Mouse (Mus musculus): ENCODE measurements around the gene Nthl1. TPM values are rescaled to one million over a fixed set of nuclear protein-coding genes. Genes with fewer than 3 reads are reported as not detected.

Gene Nthl1
- polyA plus RNA-seq (2014; fragmentation: Illumina TruSeq; extraction: RNeasy Lipid Tissue Mini Kit (QIAGEN cat#74804); ENCODE audit: low read depth, low replicate concordance), result 6.4 TPM

GRCm38 (mm10) chr17:24632167-24632812 lies at the start of gene Nthl1, which contains the start of gene Tsc2:
TSS of gene Nthl1 (plus strand) at chr17:24632680.
TSS of gene Tsc2 (minus strand) at chr17:24632630.

GRCm38 (mm10) chr17:24650070-24650616 lies 17.7 kb downstream of the Nthl1 start, which contains the start of gene Slc9a3r2:
TSS of gene Slc9a3r2 (minus strand) at chr17:24650327.

DNA sequence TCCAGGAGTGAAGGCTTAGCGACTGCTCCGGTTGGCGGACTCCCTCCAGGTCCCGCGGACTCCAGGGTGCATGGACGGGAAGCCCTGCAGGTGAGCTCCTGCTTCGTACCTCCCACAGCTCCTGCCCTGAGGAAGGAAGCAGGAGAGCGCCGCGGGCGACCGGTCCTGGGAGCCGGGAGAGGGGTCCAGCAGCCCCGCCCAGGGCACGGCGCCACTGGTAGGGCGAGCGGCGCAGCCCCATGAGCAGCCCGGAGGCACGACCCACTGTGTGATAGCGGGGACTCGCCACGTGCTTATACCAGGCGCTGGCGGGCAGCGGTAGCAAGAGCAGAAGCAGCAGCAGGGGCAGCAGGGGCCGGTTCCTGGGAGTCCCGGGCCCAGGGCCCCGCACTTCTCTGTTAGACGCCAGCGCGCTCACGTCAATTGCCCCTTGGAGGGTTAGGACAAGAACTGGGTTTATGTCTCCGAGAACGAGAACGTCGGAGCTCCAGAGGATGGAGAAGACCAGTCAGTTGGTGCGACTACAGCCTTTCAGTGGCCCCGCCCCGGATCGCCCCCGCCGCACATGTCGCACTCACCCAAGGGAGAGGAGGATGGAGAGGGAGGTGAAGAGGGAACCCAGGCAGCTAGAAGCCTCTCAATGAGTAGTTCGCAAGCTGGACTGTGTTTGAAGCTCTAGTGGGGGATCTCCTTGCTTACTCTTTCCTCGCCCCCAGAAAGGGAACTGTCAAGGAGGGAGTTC lies 25.7 kb downstream of the Nthl1 start, which contains the start of gene Npw:
Gene Npw (minus strand): TSS at position 441 of the 742 bp plus-strand sequence.

DNA sequence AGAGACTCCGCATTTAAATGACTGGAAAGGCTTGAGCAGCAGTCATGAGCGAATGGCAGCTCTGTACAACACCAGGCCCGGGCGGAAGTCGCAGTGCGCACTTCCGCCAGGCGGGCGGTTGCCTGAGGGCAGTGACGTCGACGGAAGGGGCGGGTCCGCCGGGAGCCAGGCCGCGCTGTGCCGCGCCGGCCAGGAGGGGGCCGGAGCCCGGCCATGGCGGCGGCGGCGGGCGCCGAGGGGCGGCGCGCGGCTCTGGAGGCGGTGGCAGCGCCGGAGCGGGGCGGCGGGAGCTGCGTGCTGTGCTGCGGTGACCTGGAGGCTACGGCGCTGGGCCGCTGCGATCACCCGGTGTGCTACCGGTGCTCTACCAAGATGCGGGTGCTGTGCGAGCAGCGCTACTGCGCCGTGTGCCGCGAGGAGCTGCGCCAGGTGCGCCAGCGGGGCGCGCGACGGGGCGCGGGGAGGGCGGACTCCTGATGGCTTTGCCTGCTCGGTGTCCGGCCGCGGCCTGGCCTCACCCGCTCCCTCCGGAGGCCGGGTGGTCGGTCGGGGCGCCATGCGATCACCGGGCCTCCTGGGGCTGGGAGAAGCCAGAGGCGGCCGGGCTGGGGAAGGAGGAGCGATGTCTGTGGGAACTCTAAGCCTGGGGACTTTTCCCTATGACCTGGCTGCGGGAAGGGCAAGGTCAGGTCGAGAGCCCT lies 37.2 kb downstream of the Nthl1 start, which contains the start of gene Zfp598:
Gene Zfp598 (plus strand): TSS at position 143 of the 701 bp plus-strand sequence.

Other genes with a start within 250 kb of the Nthl1 start
- gene Rnps1, start 218.1 kb upstream of the Nthl1 start, polyA plus RNA-seq (2014; fragmentation: Illumina TruSeq; extraction: RNeasy Lipid Tissue Mini Kit (QIAGEN cat#74804); ENCODE audit: low read depth, low replicate concordance), result 82.4 TPM
- 445 TPM for gene Eci1, start 206.0 kb upstream of the Nthl1 start, polyA plus RNA-seq (2014; fragmentation: Illumina TruSeq; extraction: RNeasy Lipid Tissue Mini Kit (QIAGEN cat#74804); ENCODE audit: low read depth, low replicate concordance)
- 3.4 TPM for gene Dnase1l2, start 189.6 kb upstream of the Nthl1 start, polyA plus RNA-seq (2014; fragmentation: Illumina TruSeq; extraction: RNeasy Lipid Tissue Mini Kit (QIAGEN cat#74804); ENCODE audit: low read depth, low replicate concordance)
- 21.5 TPM for gene E4f1, start 162.4 kb upstream of the Nthl1 start, polyA plus RNA-seq (2014; fragmentation: Illumina TruSeq; extraction: RNeasy Lipid Tissue Mini Kit (QIAGEN cat#74804); ENCODE audit: low read depth, low replicate concordance)
- 36.4 TPM for gene Pgp, start 162.3 kb upstream of the Nthl1 start, polyA plus RNA-seq (2014; fragmentation: Illumina TruSeq; extraction: RNeasy Lipid Tissue Mini Kit (QIAGEN cat#74804); ENCODE audit: low read depth, low replicate concordance)
- gene Bricd5, start 158.8 kb upstream of the Nthl1 start, polyA plus RNA-seq (2014; fragmentation: Illumina TruSeq; extraction: RNeasy Lipid Tissue Mini Kit (QIAGEN cat#74804); ENCODE audit: low read depth, low replicate concordance), result not detected
- 11.6 TPM for gene Mlst8, start 153.6 kb upstream of the Nthl1 start, polyA plus RNA-seq (2014; fragmentation: Illumina TruSeq; extraction: RNeasy Lipid Tissue Mini Kit (QIAGEN cat#74804); ENCODE audit: low read depth, low replicate concordance)
- 0.47 TPM for gene Caskin1, start 144.1 kb upstream of the Nthl1 start, polyA plus RNA-seq (2014; fragmentation: Illumina TruSeq; extraction: RNeasy Lipid Tissue Mini Kit (QIAGEN cat#74804); ENCODE audit: low read depth, low replicate concordance)
- 63.9 TPM for gene Traf7, start 104.7 kb upstream of the Nthl1 start, polyA plus RNA-seq (2014; fragmentation: Illumina TruSeq; extraction: RNeasy Lipid Tissue Mini Kit (QIAGEN cat#74804); ENCODE audit: low read depth, low replicate concordance)
- gene Rab26, start 98.5 kb upstream of the Nthl1 start, polyA plus RNA-seq (2014; fragmentation: Illumina TruSeq; extraction: RNeasy Lipid Tissue Mini Kit (QIAGEN cat#74804); ENCODE audit: low read depth, low replicate concordance), result not detected
- 35.8 TPM for gene Pkd1, start 82.8 kb upstream of the Nthl1 start, polyA plus RNA-seq (2014; fragmentation: Illumina TruSeq; extraction: RNeasy Lipid Tissue Mini Kit (QIAGEN cat#74804); ENCODE audit: low read depth, low replicate concordance)
- gene Tsc2, start 50 bp upstream of the Nthl1 start, polyA plus RNA-seq (2014; fragmentation: Illumina TruSeq; extraction: RNeasy Lipid Tissue Mini Kit (QIAGEN cat#74804); ENCODE audit: low read depth, low replicate concordance), result 99.7 TPM
- 115 TPM for gene Slc9a3r2, start 17.6 kb downstream of the Nthl1 start, polyA plus RNA-seq (2014; fragmentation: Illumina TruSeq; extraction: RNeasy Lipid Tissue Mini Kit (QIAGEN cat#74804); ENCODE audit: low read depth, low replicate concordance)
- gene Npw, start 25.8 kb downstream of the Nthl1 start, polyA plus RNA-seq (2014; fragmentation: Illumina TruSeq; extraction: RNeasy Lipid Tissue Mini Kit (QIAGEN cat#74804); ENCODE audit: low read depth, low replicate concordance), result not detected
- 18.8 TPM for gene Zfp598, start 37.0 kb downstream of the Nthl1 start, polyA plus RNA-seq (2014; fragmentation: Illumina TruSeq; extraction: RNeasy Lipid Tissue Mini Kit (QIAGEN cat#74804); ENCODE audit: low read depth, low replicate concordance)
- gene Syngr3, start 57.3 kb downstream of the Nthl1 start, polyA plus RNA-seq (2014; fragmentation: Illumina TruSeq; extraction: RNeasy Lipid Tissue Mini Kit (QIAGEN cat#74804); ENCODE audit: low read depth, low replicate concordance), result 0.31 TPM
- gene Gfer, start 63.5 kb downstream of the Nthl1 start, polyA plus RNA-seq (2014; fragmentation: Illumina TruSeq; extraction: RNeasy Lipid Tissue Mini Kit (QIAGEN cat#74804); ENCODE audit: low read depth, low replicate concordance), result 18.9 TPM
- gene Noxo1, start 63.6 kb downstream of the Nthl1 start, polyA plus RNA-seq (2014; fragmentation: Illumina TruSeq; extraction: RNeasy Lipid Tissue Mini Kit (QIAGEN cat#74804); ENCODE audit: low read depth, low replicate concordance), result 1.2 TPM
- gene Tbl3, start 75.0 kb downstream of the Nthl1 start, polyA plus RNA-seq (2014; fragmentation: Illumina TruSeq; extraction: RNeasy Lipid Tissue Mini Kit (QIAGEN cat#74804); ENCODE audit: low read depth, low replicate concordance), result 18.8 TPM
- gene Rnf151, start 85.4 kb downstream of the Nthl1 start, polyA plus RNA-seq (2014; fragmentation: Illumina TruSeq; extraction: RNeasy Lipid Tissue Mini Kit (QIAGEN cat#74804); ENCODE audit: low read depth, low replicate concordance), result not detected
- gene Rps2, start 85.4 kb downstream of the Nthl1 start, polyA plus RNA-seq (2014; fragmentation: Illumina TruSeq; extraction: RNeasy Lipid Tissue Mini Kit (QIAGEN cat#74804); ENCODE audit: low read depth, low replicate concordance), result 1,388 TPM
- gene Ndufb10, start 91.8 kb downstream of the Nthl1 start, polyA plus RNA-seq (2014; fragmentation: Illumina TruSeq; extraction: RNeasy Lipid Tissue Mini Kit (QIAGEN cat#74804); ENCODE audit: low read depth, low replicate concordance), result 1,266 TPM
- gene Rpl3l, start 95.1 kb downstream of the Nthl1 start, polyA plus RNA-seq (2014; fragmentation: Illumina TruSeq; extraction: RNeasy Lipid Tissue Mini Kit (QIAGEN cat#74804); ENCODE audit: low read depth, low replicate concordance), result 333 TPM
- gene Msrb1, start 104.0 kb downstream of the Nthl1 start, polyA plus RNA-seq (2014; fragmentation: Illumina TruSeq; extraction: RNeasy Lipid Tissue Mini Kit (QIAGEN cat#74804); ENCODE audit: low read depth, low replicate concordance), result 139 TPM
- gene Hs3st6, start 120.3 kb downstream of the Nthl1 start, polyA plus RNA-seq (2014; fragmentation: Illumina TruSeq; extraction: RNeasy Lipid Tissue Mini Kit (QIAGEN cat#74804); ENCODE audit: low read depth, low replicate concordance), result not detected
- gene Meiob, start 171.6 kb downstream of the Nthl1 start, polyA plus RNA-seq (2014; fragmentation: Illumina TruSeq; extraction: RNeasy Lipid Tissue Mini Kit (QIAGEN cat#74804); ENCODE audit: low read depth, low replicate concordance), result 0.26 TPM
- gene Hagh, start 207.5 kb downstream of the Nthl1 start, polyA plus RNA-seq (2014; fragmentation: Illumina TruSeq; extraction: RNeasy Lipid Tissue Mini Kit (QIAGEN cat#74804); ENCODE audit: low read depth, low replicate concordance), result 79.8 TPM
- 77.3 TPM for gene Fahd1, start 217.7 kb downstream of the Nthl1 start, polyA plus RNA-seq (2014; fragmentation: Illumina TruSeq; extraction: RNeasy Lipid Tissue Mini Kit (QIAGEN cat#74804); ENCODE audit: low read depth, low replicate concordance)
- 8.5 TPM for gene Igfals, start 233.3 kb downstream of the Nthl1 start, polyA plus RNA-seq (2014; fragmentation: Illumina TruSeq; extraction: RNeasy Lipid Tissue Mini Kit (QIAGEN cat#74804); ENCODE audit: low read depth, low replicate concordance)